ENCODE assay signal across 20 mouse cellular contexts in the genomic region with DNA sequence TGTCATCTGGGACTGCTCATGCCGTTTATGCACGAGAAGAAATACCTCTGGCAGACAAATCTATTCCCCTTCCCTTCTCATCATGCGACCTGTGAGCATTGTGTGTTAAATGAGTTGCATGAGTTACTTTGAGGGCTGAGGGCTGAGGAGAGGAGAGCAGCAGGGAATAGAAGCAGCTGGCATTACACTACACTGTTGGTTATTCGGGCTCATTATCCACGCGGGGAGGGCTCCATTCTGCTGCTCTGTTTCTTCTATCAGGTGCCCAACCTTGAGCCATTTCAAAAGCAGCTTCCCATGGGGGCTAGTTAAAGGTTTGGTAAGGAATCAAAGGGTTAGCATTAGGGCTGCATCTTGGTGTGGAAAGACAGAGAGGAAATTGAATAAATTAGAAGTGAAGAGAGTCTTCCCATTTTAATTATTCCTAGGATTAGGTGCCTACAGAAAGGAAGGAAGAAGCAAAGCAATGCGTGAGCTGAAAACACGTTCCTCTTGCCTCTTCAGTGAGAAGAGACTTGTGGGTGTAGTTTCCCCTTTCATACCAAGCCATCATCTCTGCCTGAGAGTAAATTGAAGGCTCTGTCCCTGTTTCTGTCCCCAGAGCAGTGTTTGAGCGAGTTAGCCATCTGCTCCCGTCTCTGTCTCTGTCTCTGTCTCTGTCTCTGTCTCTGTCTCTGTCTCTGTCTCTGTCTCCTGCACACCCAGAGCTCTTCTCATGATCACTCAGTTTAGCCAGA.
A peak's percentile ranks its signal among the peaks of the same experiment; 100 is the strongest.
DNase-seq lines count a peak whose midpoint lies in the region; ATAC-seq lines count a peak whose summit lies in the region.
"Had no signal": no experiment of that assay in that cellular context is flagged by ENCODE, and none has a peak within 500 bp of the region (broad histone marks: within the 10 kb centered on the region; RNA-seq: fewer than 3 reads in every experiment).

No protein-coding gene starts in this region.

- no peaks in the 10 kb centered on the region; the same call in 1 of the 2 replicates for H3K4me1 ChIP-seq in embryonic facial prominence, embryonic 14.5 days (ENCODE audit: control insufficient read depth, insufficient read depth, low read length)
- H3K4me1 ChIP-seq in embryonic facial prominence, embryonic 10.5 days: no peaks in the 10 kb centered on the region
- peaks cover 7% of the 10 kb centered on the region; the same call in 1 of the 2 replicates for H3K4me1 ChIP-seq in neural tube, embryonic 15.5 days
- peaks cover 11% of the 10 kb centered on the region; the same call in 1 of the 2 replicates for H3K4me1 ChIP-seq in midbrain, embryonic 12.5 days
- H3K4me1 ChIP-seq: heart, embryonic 15.5 days had no signal

- H3K4me2 ChIP-seq in embryonic facial prominence, embryonic 14.5 days (ENCODE audit: low read depth, low read length): no peak overlapping the region
- no peak overlapping the region for H3K4me2 ChIP-seq in neural tube, embryonic 15.5 days
- H3K4me2 ChIP-seq in midbrain, embryonic 12.5 days (replicated peaks): no peak overlapping the region
- H3K4me2 ChIP-seq: heart, embryonic 15.5 days; limb, embryonic 15.5 days had no signal

- no peak overlapping the region for H3K9ac ChIP-seq in embryonic facial prominence, embryonic 14.5 days (ENCODE audit: low read depth, low read length)
- H3K9ac ChIP-seq in neural tube, embryonic 15.5 days (replicated peaks): no peak overlapping the region
- H3K9ac ChIP-seq in midbrain, embryonic 12.5 days (replicated peaks): no peak overlapping the region
- H3K9ac ChIP-seq: heart, embryonic 15.5 days; limb, embryonic 15.5 days had no signal

- 58% methylated on average over 10 of the region's 10 CpGs for WGBS in embryonic facial prominence, embryonic 14.5 days
- WGBS in embryonic facial prominence, embryonic 10.5 days: 60% methylated on average over 10 of the region's 10 CpGs
- WGBS in neural tube, embryonic 15.5 days: 52% methylated on average over 10 of the region's 10 CpGs
- WGBS in midbrain, embryonic 12.5 days: 41% methylated on average over 10 of the region's 10 CpGs

- no peaks in the 10 kb centered on the region for H3K9me3 ChIP-seq in embryonic facial prominence, embryonic 14.5 days (ENCODE audit: control insufficient read depth, low read length)
- no peaks in the 10 kb centered on the region for H3K9me3 ChIP-seq in embryonic facial prominence, embryonic 10.5 days
- H3K9me3 ChIP-seq in neural tube, embryonic 15.5 days (replicated peaks): no peaks in the 10 kb centered on the region
- H3K9me3 ChIP-seq in midbrain, embryonic 12.5 days: no peaks in the 10 kb centered on the region
- H3K9me3 ChIP-seq: G1E; heart, embryonic 15.5 days; limb, embryonic 15.5 days had no signal

- DNase-seq in embryonic facial prominence, embryonic 14.5 days (ENCODE audit: low spot score): no peak
- no peak for DNase-seq in embryonic facial prominence, embryonic 10.5 days (ENCODE audit: low spot score)
- no peak for DNase-seq in neural tube, embryonic 10.5 days (ENCODE audit: extremely low spot score, low spot score)
- no peak for DNase-seq in Muller cell, postnatal 12 days (ENCODE audit: inconsistent ontology term)
- DNase-seq in urinary bladder, postnatal 25 days (ENCODE audit: low spot score): no peak
- DNase-seq: adrenal gland, adult 2 months; cerebellum, adult 11 months; cerebellum, postnatal 25 days; kidney, adult 8-10 months; kidney, postnatal 36 days; lung, postnatal 14 days; right cerebral cortex, postnatal 25 days had no signal

- H3K27me3 ChIP-seq in embryonic facial prominence, embryonic 14.5 days (replicated peaks; ENCODE audit: control insufficient read depth, insufficient read depth, low read length): no peaks in the 10 kb centered on the region
- H3K27me3 ChIP-seq in embryonic facial prominence, embryonic 10.5 days (replicated peaks; ENCODE audit: low read depth, poor library complexity, severe bottlenecking): no peaks in the 10 kb centered on the region
- H3K27me3 ChIP-seq in neural tube, embryonic 15.5 days (replicated peaks): no peaks in the 10 kb centered on the region
- no peaks in the 10 kb centered on the region for H3K27me3 ChIP-seq in midbrain, embryonic 12.5 days
- H3K27me3 ChIP-seq: heart, embryonic 15.5 days; limb, embryonic 15.5 days had no signal

- H3K36me3 ChIP-seq in embryonic facial prominence, embryonic 14.5 days (ENCODE audit: control insufficient read depth, insufficient read depth, low read length): no peaks in the 10 kb centered on the region
- H3K36me3 ChIP-seq in embryonic facial prominence, embryonic 10.5 days (replicated peaks): no peaks in the 10 kb centered on the region
- H3K36me3 ChIP-seq in neural tube, embryonic 15.5 days: no peaks in the 10 kb centered on the region
- H3K36me3 ChIP-seq in midbrain, embryonic 12.5 days: no peaks in the 10 kb centered on the region
- H3K36me3 ChIP-seq: G1E; heart, embryonic 15.5 days; limb, embryonic 15.5 days had no signal

- H3K4me3 ChIP-seq in embryonic facial prominence, embryonic 14.5 days (ENCODE audit: low read depth, low read length): no peak overlapping the region
- no peak overlapping the region for H3K4me3 ChIP-seq in embryonic facial prominence, embryonic 10.5 days
- no peak overlapping the region for H3K4me3 ChIP-seq in neural tube, embryonic 15.5 days (replicated peaks)
- H3K4me3 ChIP-seq in midbrain, embryonic 12.5 days: no peak overlapping the region
- H3K4me3 ChIP-seq: erythroblast, embryonic 14.5 days; heart, embryonic 15.5 days; limb, embryonic 15.5 days had no signal

- no peak overlapping the region for H3K27ac ChIP-seq in embryonic facial prominence, embryonic 14.5 days (replicated peaks; ENCODE audit: low read depth, low read length)
- no peak overlapping the region for H3K27ac ChIP-seq in embryonic facial prominence, embryonic 10.5 days (replicated peaks)
- peak overlapping the region; percentile 30 for H3K27ac ChIP-seq in neural tube, embryonic 15.5 days (replicated peaks)
- H3K27ac ChIP-seq in midbrain, embryonic 12.5 days (replicated peaks): peak overlapping the region; percentile 52; the same call in 1 of the 2 replicates
- H3K27ac ChIP-seq: heart, embryonic 15.5 days; limb, embryonic 15.5 days had no signal

- ATAC-seq in embryonic facial prominence, embryonic 14.5 days (ENCODE audit: low read depth): peak; percentile 33; the same call in 1 of the 2 replicates
- peak; percentile 45; the same call in 1 of the 2 replicates for ATAC-seq in neural tube, embryonic 15.5 days (ENCODE audit: low FRiP score)
- peak; percentile 91 for ATAC-seq in midbrain, embryonic 12.5 days (ENCODE audit: low FRiP score, low read depth)
- no peak for ATAC-seq in erythroid progenitor cell, adult 5-6 weeks (replicated peaks; ENCODE audit: low FRiP score, poor library complexity, severe bottlenecking)
- ATAC-seq: CD4-positive, CD25-positive, alpha-beta regulatory T cell, adult 4 months had no signal

Comparison
In these comparisons a context has a peak if more than half of its experiments do, and no peak if none do; other contexts are left out.
1. H3K27ac ChIP-seq: peak in neural tube, embryonic 15.5 days (single experiment) and midbrain, embryonic 12.5 days (single experiment); none in embryonic facial prominence, embryonic 14.5 days (single experiment) and embryonic facial prominence, embryonic 10.5 days (single experiment).